Mouse (Mus musculus): ENCODE data around the gene Adamts17.

The Adamts17 gene

DNA sequence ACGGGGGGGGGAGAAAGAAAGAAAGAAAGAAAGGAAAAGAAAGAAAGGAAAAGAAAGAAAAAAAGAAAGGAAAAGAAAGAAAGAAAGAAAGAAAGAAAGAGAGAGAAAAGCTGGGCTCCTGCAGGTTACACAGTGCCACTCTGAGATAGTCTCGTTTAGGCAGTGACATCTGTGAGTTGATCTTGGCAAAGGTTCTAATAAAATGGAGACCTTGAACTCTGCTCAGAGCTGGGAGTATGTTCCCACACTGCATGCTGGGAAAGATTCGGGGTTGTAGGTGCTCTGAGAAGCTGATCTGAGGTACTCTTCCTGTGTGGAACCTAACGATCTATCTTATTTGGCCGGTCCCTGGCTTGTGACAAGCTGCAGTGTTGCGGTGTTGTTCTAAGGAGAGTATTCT is 7.0 kb downstream of the Adamts17 start:
- DNase-seq (ENCODE audit: low spot score in 2 of 2), result no peak

- no peak for DNase-seq (ENCODE audit: low spot score in 2 of 2)
Measured at GRCm38 (mm10) chr7:66847299-66847698, 7.8 kb downstream of the Adamts17 start.

GRCm38 (mm10) chr7:66849316-66849715 is 9.8 kb downstream of the Adamts17 start:
- no peak for DNase-seq (ENCODE audit: low spot score in 2 of 2)

DNA sequence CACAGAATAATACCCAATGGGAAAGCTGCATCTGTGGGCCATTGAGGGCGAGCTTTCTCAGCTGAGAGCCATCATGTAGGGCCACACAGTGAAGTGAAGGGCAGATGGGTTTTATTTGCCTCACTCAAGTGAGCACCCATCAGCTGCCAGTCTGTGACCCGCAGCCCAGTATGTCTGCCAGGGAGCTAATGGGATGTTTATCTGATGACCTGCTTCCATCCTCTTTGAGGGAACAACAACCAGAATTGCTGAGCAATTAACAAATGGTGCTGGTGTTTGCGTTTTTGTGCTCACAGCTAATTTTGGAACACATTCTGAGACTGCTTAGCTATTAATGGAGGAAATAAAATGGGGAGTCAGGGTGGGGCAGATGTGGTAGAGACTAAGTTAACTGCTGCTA is 12.6 kb downstream of the Adamts17 start:
- no peak for DNase-seq (ENCODE audit: low spot score in 2 of 2)

- DNase-seq (ENCODE audit: low spot score in 2 of 2), result no peak
Measured at GRCm38 (mm10) chr7:66857610-66858009, 18.1 kb downstream of the Adamts17 start.

- DNase-seq (ENCODE audit: low spot score in 2 of 2), result no peak
Measured at GRCm38 (mm10) chr7:66858247-66859075, 18.9 kb downstream of the Adamts17 start.

GRCm38 (mm10) chr7:66859220-66859619 is 19.7 kb downstream of the Adamts17 start:
- DNase-seq (ENCODE audit: low spot score in 2 of 2), result no peak

DNA sequence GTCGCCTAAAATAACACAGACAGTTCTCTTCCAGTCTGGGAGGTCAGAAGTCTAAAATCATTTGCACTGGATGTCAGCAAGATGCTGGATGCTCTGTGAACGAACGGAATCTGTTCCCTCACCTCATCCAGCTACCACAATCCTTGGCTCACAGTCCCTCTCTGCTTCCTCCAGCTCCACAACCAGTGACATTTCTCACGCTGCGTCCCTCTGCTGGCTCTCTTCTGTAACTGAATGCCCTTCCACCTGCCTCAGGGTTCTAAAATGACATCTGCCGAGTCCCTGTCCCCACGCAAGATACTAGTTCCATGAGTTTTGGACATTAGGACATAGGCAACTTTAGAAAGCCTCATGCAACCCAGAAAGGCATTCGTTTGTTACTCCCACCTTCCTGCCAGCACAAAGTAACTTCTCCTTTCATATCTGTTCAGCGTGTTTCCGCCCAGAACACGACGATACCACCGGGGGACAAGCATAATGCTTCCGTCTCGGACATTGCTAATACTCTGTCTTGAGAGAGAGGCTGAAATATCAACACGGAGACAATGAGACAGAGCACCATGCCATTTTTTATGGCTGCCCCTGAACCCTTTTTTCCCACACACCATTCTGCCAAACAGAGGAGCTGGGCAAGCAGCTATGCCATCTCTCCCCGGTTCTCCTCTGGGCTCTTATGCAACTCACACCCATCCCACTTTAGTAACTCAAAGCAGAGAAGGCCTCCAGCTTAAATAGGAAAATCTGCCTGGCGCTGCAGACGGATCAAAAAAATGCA is 27.6 kb downstream of the Adamts17 start:
- no peak for DNase-seq (ENCODE audit: low spot score in 2 of 2)

GRCm38 (mm10) chr7:66867719-66868501 is 28.4 kb downstream of the Adamts17 start:
- DNase-seq (ENCODE audit: low spot score in 2 of 2), result peak in 1 of 2 experiments; percentile 38

DNA sequence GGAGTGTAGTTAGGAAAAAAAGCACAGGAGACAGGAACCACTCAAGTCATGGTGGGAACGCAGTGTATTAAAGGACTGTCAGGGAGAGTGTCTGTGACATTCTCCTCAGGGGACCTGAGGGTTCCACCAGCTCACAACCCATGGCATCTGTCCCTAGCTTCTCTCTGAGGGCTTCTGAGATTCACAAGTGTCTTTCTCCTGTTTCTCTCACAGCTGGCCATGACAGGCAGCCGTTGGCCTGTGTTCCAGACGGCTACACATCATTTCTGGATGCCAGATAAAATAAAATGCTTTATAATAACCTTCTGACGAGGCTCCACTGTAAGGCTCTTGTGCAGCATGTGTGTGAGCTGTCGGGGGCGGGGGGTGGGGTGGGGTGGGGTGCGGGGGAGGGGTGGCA is 32.0 kb downstream of the Adamts17 start:
- DNase-seq (ENCODE audit: low spot score in 2 of 2), result no peak

DNA sequence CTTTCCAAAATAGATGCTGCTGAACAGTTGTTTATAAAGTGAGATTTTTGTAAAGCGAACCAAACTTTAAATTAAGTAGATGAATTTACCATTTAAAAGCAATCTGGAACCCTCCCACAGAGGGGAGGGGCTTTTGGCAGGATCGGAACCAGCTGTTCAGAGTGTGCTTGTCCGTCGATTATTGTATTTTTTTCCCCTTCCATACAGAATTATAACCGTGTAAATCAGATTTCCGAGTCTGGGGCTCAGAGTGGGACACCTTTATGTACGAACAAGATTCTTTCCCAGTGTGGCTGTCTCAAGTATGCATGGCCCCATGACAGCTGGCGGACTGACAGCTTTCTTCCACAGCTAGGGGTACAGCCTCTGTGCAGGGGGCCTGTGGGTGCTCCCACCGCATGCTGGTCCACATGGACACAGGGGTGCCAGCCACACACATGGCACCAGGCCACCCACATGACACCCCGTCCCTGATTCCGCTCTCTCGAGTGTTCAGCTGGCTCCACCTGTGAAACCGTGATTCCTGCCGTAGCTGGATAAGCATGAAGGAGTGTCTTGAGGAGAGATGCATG is 32.5 kb downstream of the Adamts17 start:
- no peak for DNase-seq (ENCODE audit: low spot score in 2 of 2)

DNA sequence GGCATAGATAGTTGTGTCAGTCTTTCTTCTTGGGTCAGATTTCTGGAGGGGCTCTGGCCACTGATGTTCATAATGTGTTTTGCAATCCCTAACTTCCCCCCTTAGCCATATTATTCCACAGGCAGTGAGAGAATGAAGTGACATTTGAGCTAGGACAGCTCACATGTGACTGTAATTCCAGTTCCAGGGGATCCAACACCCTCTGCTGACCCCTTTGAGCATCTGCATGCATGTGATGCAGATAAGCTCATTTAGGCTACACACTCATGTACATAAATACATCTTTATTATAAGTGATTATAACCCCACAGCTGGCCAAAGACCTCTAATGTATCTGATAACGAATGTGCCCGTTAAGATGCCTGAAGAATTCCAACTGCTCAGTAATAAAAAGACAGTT is 33.7 kb downstream of the Adamts17 start:
- no peak for DNase-seq (ENCODE audit: low spot score in 2 of 2)

DNA sequence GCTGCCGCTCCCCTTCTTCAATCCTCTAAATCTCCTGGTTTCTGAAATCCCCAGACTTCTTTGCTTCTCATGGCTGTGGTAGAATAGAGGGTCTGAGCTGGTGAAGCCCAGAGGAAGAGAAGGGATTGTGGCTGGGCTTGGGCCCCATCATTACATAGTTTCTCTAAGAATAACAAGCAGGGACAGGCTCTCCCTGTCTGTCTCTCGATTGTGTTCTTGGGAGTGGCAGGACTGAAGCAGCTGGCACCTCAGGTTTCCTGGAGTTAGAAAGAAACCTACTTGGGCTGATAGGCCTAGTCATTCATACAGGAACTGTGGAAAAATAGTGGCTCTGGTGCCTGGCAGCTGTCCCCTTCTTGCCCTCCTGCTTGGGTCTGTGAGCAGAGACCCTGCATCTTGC is 51.9 kb downstream of the Adamts17 start:
- DNase-seq (ENCODE audit: low spot score in 2 of 2), result no peak

- DNase-seq (ENCODE audit: low spot score in 2 of 2), result no peak
Measured at GRCm38 (mm10) chr7:66892096-66892495, 52.6 kb downstream of the Adamts17 start.

DNA sequence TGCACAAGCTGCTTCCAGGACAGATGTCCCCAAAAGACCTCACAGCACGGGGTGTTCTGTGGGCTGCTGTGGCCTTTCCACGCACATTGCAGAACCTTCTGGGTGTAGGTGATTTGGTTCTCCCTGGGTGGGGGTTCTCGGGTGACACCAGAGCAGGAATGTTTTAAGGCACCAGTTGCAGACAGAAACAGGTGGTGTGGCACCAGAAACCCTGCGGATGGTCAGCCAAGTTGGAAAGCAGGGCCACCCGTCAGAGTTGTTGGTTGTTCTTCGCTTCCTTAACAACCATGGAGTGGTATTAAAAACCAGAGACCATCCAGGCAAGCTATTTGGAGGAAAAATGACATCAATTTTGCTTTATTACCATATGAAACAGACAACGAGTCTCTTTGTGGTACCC is 62.8 kb downstream of the Adamts17 start:
- no peak for DNase-seq (ENCODE audit: low spot score in 2 of 2)

GRCm38 (mm10) chr7:66903014-66903413 is 63.5 kb downstream of the Adamts17 start:
- DNase-seq (ENCODE audit: low spot score in 2 of 2), result no peak

DNA sequence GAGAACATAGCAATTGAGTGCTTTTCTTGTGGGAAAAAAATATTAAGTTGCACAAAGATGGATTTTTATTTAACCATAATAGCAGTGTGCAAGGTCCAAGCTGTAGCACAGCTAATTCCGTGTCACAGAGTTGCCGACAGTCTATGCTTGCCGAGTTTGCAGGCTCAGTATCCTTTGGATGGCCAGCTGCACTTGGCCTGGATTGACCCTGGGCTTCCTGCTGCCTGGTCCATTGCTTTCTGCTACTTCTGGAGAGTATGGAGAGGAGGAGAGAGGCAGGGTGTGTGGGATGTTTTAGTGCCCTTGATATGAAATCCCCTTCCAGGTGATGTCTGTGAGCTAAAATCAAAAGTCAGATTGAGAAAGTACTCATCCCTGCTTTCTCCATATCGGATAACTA is 66.4 kb downstream of the Adamts17 start:
- DNase-seq (ENCODE audit: low spot score in 2 of 2), result no peak

- no peak for DNase-seq (ENCODE audit: low spot score in 2 of 2)
Measured at GRCm38 (mm10) chr7:66912866-66913265, 73.3 kb downstream of the Adamts17 start.

GRCm38 (mm10) chr7:66923595-66923994 is 84.1 kb downstream of the Adamts17 start:
- no peak for DNase-seq (ENCODE audit: low spot score in 2 of 2)

DNA sequence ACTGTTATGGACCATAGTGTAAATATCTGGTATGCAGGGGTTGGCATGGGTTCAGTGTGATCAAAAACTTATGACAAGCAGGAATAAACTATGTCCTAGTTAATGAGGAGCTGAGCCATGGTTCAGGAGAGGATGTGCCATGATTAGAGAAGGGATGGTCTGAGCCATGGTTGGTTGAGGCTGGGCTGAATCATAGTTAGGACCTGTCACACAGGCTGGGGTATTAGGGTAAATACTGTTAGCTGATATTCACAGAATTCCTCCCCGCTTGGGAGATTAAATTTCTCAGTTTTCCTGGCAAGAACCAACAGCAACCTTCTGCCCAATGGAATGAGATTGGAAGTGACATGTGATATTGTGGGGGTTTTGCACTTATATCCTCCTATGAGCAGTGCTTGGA is 84.6 kb downstream of the Adamts17 start:
- no peak for DNase-seq (ENCODE audit: low spot score in 2 of 2)

DNA sequence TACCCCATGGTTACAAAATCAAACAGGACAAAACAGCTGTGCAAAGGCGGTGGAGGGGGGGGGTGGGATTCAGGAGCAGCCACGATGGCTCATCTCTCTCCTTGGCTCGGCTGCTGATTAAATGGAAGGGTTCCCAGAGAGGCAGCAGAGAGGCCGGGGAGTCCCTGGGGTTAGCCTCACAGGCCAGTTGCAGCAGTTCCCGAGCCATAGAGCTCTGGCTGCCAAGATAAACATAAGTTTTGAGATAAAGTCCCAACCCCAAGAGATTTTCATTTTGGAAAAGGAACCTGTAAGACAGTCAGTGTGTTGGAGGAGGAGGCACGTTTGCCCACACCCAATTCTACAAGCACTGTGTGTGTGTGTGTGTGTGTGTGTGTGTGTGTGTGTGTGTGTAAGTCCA is 89.7 kb downstream of the Adamts17 start:
- DNase-seq (ENCODE audit: low spot score in 2 of 2), result no peak

DNA sequence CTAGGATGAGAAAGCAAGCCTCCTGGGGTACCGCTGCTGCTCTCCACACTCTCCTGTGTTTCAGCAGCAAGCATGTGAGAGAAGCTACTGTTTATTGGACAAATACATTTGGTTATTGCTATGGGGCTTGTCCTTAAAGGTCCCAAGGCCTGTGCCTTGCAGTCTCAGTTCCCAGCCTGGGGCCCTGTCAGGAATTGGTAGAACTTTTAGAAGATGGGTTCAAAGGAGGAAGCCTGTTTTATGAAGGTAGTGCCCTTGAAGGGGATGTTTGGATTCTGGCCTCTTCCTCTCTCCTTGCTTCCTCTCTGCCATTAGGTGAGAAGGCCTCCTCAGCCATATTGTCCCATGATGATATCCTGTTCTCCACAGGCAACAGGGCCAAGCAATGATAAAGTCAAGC is 91.8 kb downstream of the Adamts17 start:
- no peak for DNase-seq (ENCODE audit: low spot score in 2 of 2)

All from frontal cortex, postnatal 25 days (tissue).